Mouse (Mus musculus): ENCODE data around the gene Trim12c.
"Not testable (repeated sequence)": the region's sequence is repeated elsewhere in the genome, so short reads cannot be mapped to it uniquely, and the experiment has no call there.

The Trim12c gene

GRCm38 (mm10) chr7:104352717-104353599, at the start of gene Trim12c:
TSS of gene Trim12c (minus strand) at chr7:104353362.
- no peak for DNase-seq

GRCm38 (mm10) chr7:104401140-104401539, 48.0 kb upstream of the Trim12c start:
- no peak for DNase-seq

- no peak for DNase-seq
These were observed 47.5 kb upstream of the Trim12c start, which contains the start of gene Trim30c for GRCm38 (mm10) chr7:104400698-104401097. TSS of gene Trim30c (minus strand) at chr7:104400837.

GRCm38 (mm10) chr7:104398492-104398891, 45.3 kb upstream of the Trim12c start:
- DNase-seq: no peak

- no peak for DNase-seq
These were observed 16.7 kb upstream of the Trim12c start, which contains the start of gene Trim30b for GRCm38 (mm10) chr7:104369736-104370414. TSS of gene Trim30b (minus strand) at chr7:104369884.

GRCm38 (mm10) chr7:104366339-104366738, 13.2 kb upstream of the Trim12c start:
- no peak for DNase-seq

GRCm38 (mm10) chr7:104353600-104353967, 422 bp upstream of the Trim12c start:
- DNase-seq: no peak

GRCm38 (mm10) chr7:104348043-104348442, 5.1 kb downstream of the Trim12c start:
- not testable (repeated sequence) for DNase-seq

- not testable (repeated sequence) for DNase-seq
These were observed 12.4 kb downstream of the Trim12c start for GRCm38 (mm10) chr7:104340744-104341143.

GRCm38 (mm10) chr7:104335547-104335946, 17.6 kb downstream of the Trim12c start:
- DNase-seq: not testable (repeated sequence)

- DNase-seq: not testable (repeated sequence)
These were observed 24.0 kb downstream of the Trim12c start, which contains the start of gene Trim34b for GRCm38 (mm10) chr7:104329171-104329570. TSS of gene Trim34b (plus strand) at chr7:104329471.

GRCm38 (mm10) chr7:104322028-104322427, 31.1 kb downstream of the Trim12c start:
- DNase-seq: no peak

- DNase-seq: not testable (repeated sequence)
These were observed 37.6 kb downstream of the Trim12c start, which contains the start of gene Trim12a for GRCm38 (mm10) chr7:104315369-104316080. TSS of gene Trim12a (minus strand) at chr7:104315466.

GRCm38 (mm10) chr7:104314796-104315353, 38.3 kb downstream of the Trim12c start:
- DNase-seq: no peak

- DNase-seq: no peak
These were observed 61.3 kb downstream of the Trim12c start for GRCm38 (mm10) chr7:104291638-104292400.

GRCm38 (mm10) chr7:104290641-104291040, 62.5 kb downstream of the Trim12c start:
- no peak for DNase-seq
